Mouse (Mus musculus): ENCODE results near the gene Stoml1. TPM values are rescaled to one million over a fixed set of nuclear protein-coding genes. Genes with fewer than 3 reads are reported as not detected.

The Stoml1 gene
- 45.8 TPM for polyA plus RNA-seq (2021)

DNA sequence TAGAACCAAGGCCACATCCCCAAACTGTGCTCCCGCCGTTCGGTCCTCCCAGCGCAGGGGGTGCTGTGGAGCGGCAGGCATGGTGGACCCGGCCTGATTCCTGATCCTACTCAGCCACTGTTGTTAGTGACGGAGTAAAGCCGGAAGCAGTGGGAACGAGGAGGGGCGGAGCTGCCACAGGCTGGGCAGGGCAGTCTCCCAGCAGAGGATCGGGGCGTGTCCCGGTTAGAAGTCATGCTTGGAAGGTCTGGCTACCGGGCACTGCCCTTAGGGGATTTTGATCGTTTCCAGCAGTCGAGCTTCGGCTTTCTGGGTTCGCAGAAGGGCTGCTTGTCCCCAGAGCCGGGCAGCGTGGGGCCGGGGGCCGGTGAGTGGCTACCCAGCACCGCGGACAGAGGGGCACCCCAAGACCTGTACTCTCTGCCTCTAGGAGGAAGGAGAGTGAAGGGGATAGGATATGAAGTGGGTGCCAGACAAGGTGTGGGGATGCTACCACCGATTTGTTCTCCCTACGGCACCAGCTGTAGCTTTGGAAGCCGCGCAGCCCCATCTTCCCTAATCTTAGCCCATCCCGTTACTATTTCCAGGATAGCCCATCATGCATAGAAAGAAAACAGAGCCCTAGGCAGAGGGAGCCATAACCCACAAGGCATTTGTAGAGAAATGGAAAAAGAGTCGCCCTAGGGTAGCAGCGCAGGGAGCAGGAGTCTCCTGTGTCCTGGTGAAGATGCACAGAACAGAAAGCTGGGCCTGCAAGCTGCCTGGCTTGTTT is at the start of gene Stoml1:
Gene Stoml1 (plus strand): TSS at position 132 of the 772 bp plus-strand sequence.
- ATAC-seq (peak; percentile 90), DNase-seq (ENCODE audit: low read depth, low spot score) (peak; percentile 76)
- ChIA-PET POLR2A (interaction anchor here (0.9 to 1.1 kb wide), 4 partner anchors 9 to 63 kb away, joined by 3 read pairs; no protein-coding TSS in a partner anchor), CTCF (interaction anchor here (0.8 to 1.9 kb wide), 6 partner anchors 10 to 27 kb away, joined by 3 to 6 read pairs (median 4); no protein-coding TSS in a partner anchor)
- TF ChIP-seq CTCF (IDR thresholded peaks at IDR 0.05), result peak; percentile 98
- in situ Hi-C loops (cut with MboI; ENCODE audit: low pct_unique_long_range_greater_than_20kb), result no loop called here
- no peaks in the 10 kb centered on the region for H3K27me3 ChIP-seq

DNA sequence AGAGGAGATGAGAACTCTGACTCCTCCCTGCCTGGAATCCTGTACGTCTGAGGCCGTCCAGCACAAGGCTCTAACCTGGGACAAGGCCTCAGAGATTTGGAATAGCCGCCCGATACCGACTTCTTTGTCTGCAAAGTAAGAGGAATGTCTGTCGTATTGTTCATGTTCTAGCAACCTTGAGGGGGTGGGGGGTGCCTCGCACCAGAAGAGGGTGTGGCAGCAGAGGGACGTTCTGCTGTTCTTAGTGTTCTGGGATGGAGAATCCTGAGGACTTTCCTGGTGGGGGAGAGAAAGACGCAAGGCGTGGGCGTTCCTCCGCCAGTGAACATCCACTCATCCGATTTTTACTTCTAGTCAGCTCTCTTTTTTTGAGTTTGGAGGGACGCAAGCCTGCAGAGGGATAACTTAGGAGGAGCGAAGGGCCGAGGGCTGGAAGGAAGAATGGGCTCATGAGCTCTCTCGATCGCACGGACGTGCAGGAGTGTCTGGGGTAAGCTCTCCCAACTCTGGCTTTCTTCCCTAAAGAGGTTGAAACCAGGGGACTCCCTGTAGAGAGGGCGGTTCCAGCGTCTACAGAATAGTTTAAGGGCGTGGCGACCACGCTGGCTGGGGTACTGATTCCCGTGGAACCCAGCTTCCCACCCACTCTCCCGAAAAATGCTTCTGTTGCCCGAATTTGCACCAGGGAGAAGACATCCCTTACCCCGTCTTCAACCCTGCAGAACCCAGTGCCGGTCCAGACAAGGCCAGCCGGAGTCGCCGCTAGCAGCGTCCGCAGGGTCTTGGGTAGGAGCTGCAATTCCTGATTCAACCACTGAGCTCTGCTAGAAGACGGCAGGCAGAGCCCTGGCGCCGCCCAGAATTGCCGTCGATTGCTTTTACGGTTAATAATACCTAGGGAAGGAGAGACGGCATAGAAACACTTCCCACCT is 49.2 kb upstream of the Stoml1 start, which contains the start of the genes Islr and Islr2:
Gene Islr (minus strand): TSS at position 791 of the 932 bp plus-strand sequence.
Gene Islr2 (minus strand): TSS at position 804 of the 932 bp plus-strand sequence.
- CTCF ChIA-PET, result interaction anchor here (0.6 to 8.7 kb wide), 21 partner anchors 9 to 544 kb away, joined by 3 to 107 read pairs (median 3); no protein-coding TSS in a partner anchor
- no peak for TF ChIP-seq CTCF (IDR thresholded peaks at IDR 0.05)
- H3K27me3 ChIP-seq, result no peaks in the 10 kb centered on the region
- DNase-seq (ENCODE audit: low read depth, low spot score), result no peak
- POLR2A ChIA-PET, result interaction anchor here (0.8 kb wide), 1 partner anchor 140 kb away, joined by 3 read pairs; no protein-coding TSS in a partner anchor
- ATAC-seq, result no peak
- in situ Hi-C loops (cut with MboI; ENCODE audit: low pct_unique_long_range_greater_than_20kb), result loop anchor here (5.0 kb wide), 1 partner anchor 151 kb away; no protein-coding TSS in a partner anchor

DNA sequence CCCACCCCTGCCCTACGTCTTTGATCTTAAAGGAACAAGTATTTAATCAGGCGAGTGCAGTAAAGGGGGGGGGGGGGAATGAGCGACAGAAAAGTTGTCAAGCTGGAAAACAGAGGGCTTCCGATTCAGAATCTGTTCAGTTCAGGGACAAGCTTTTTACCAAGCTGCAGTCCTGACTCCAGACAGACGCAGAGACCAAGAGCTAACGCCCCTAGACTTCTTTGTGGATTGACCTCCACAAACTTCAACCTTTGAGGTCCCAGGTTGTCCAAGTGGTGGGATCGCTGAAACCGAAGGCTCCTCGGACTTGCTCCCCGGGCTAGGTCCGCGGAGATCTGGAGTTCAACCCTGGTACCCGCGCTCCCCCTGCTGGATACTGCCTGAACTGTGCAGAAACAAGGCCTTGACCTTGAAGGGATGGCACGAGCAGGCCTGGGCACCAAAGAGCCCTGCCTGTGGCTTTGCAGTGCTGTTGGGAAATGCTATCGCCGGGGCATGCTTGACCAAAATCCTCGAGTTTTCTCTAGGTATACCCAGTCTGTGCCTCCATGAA is 48.4 kb upstream of the Stoml1 start:
- in situ Hi-C loops (cut with MboI; ENCODE audit: low pct_unique_long_range_greater_than_20kb), result loop anchor here (5.0 kb wide), 1 partner anchor 152 kb away; no protein-coding TSS in a partner anchor
- ChIA-PET POLR2A (interaction anchor here (0.8 kb wide), 1 partner anchor 141 kb away, joined by 3 read pairs; no protein-coding TSS in a partner anchor), CTCF (interaction anchor here (0.6 to 8.7 kb wide), 21 partner anchors 10 to 544 kb away, joined by 3 to 107 read pairs (median 3); no protein-coding TSS in a partner anchor)
- H3K27me3 ChIP-seq, result no peaks in the 10 kb centered on the region
- ATAC-seq, result peak; percentile 53
- peak; percentile 41 for DNase-seq (ENCODE audit: low read depth, low spot score)
- TF ChIP-seq CTCF (IDR thresholded peaks at IDR 0.05), result no peak

DNA sequence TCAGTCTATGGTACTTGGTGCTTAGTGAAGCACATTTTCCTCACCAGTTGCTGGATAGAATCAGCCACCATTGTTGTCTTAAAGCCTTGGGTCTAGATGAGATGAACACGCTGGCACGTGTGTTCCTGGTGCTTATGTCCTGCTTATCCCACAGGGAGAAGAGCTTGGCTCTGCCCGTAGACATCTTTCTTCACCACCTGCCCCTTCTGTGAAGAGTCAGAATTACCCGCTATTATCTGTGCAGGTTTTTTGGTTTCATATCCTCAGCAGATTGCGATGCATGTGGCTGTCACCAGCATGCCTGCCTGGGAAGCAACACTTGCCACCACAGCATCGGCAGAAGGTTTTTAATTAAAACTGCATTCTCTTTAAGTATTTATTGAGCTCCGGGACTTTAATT is 47.0 kb upstream of the Stoml1 start:
- POLR2A ChIA-PET, result no interaction called here
- no peak for TF ChIP-seq CTCF (IDR thresholded peaks at IDR 0.05)
- in situ Hi-C loops (cut with MboI; ENCODE audit: low pct_unique_long_range_greater_than_20kb), result no loop called here
- no peaks in the 10 kb centered on the region for H3K27me3 ChIP-seq
- DNase-seq (ENCODE audit: low read depth, low spot score), result no peak
- CTCF ChIA-PET, result interaction anchor here (1.5 to 8.7 kb wide), 4 partner anchors 9 to 167 kb away, joined by 3 to 107 read pairs (median 13); no protein-coding TSS in a partner anchor
- ATAC-seq, result no peak

DNA sequence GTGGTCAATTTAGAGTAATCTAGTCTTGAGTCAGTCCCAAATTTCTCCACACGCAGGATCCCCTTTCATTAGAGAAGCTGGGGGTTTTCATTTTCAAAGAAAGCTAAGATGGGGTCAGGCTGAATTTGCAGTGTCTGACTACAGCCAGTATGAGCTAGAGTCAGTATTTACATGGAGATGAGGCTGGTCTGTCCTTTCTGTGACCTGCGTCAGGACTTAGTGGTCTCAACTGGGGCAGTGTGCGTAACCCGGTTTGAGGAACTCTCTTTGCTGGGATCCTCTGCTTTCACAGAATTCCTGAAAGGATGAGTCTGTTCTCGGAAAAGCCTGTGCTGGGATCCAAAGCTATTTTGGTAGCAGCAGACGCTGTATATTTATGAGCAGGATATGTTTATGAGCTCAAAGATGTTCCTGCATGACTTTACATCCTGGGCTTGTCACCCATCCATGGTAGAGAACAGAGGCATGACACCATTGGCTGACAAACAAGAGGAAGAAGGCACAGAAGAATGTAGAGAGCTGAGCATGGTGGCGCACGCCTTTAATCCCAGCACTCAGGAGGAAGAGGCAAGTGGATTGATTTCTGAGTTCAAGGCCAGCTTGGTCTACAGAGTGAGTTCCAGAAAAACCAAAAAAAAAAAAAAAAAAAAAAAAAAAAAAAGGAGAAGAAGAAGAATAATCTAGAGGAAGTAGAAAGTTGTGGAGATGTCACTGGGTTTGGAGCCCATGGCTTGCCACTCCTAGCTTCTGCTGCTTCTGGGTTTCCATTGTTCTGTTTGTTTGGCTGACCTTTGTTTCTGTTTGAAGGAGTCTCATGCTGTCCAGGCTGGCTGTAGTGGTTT is 43.3 kb upstream of the Stoml1 start:
- no peak for DNase-seq (ENCODE audit: low read depth, low spot score)
- ChIA-PET CTCF (interaction anchor here (1.3 to 8.7 kb wide), 6 partner anchors 38 to 171 kb away, joined by 3 to 107 read pairs (median 6); no protein-coding TSS in a partner anchor), POLR2A (interaction anchor here (0.6 kb wide), 1 partner anchor 145 kb away, joined by 3 read pairs; no protein-coding TSS in a partner anchor)
- H3K27me3 ChIP-seq, result no peaks in the 10 kb centered on the region
- ATAC-seq, result no peak
- in situ Hi-C loops (cut with MboI; ENCODE audit: low pct_unique_long_range_greater_than_20kb), result loop anchor here (10.0 kb wide), 1 partner anchor 275 kb away; no protein-coding TSS in a partner anchor
- no peak for TF ChIP-seq CTCF (IDR thresholded peaks at IDR 0.05)

DNA sequence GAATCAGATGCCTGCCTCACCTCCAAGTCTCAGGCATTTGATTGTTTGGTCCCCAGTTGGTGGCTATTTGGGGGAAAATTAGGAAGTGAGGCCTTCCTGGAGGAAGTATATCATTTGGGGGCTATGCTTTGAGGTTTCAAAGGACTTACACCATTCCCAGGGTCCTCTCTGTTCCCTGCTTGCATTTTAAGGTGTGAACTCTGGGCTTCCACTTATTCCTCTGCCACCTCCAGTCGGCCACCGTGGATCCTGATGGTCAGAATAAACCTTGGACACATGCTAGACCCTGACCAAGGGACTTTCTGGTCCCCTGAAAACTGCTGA is 42.7 kb upstream of the Stoml1 start:
- ChIA-PET POLR2A (interaction anchor here (0.6 to 0.7 kb wide), 2 partner anchors 146 to 372 kb away, joined by 3 to 4 read pairs; no protein-coding TSS in a partner anchor), CTCF (interaction anchor here (1.3 to 8.7 kb wide), 6 partner anchors 37 to 171 kb away, joined by 3 to 107 read pairs (median 6); no protein-coding TSS in a partner anchor)
- no peak for DNase-seq (ENCODE audit: low read depth, low spot score)
- in situ Hi-C loops (cut with MboI; ENCODE audit: low pct_unique_long_range_greater_than_20kb), result loop anchor here (10.0 kb wide), 1 partner anchor 275 kb away; no protein-coding TSS in a partner anchor
- no peak for TF ChIP-seq CTCF (IDR thresholded peaks at IDR 0.05)
- ATAC-seq, result no peak
- H3K27me3 ChIP-seq, result no peaks in the 10 kb centered on the region

DNA sequence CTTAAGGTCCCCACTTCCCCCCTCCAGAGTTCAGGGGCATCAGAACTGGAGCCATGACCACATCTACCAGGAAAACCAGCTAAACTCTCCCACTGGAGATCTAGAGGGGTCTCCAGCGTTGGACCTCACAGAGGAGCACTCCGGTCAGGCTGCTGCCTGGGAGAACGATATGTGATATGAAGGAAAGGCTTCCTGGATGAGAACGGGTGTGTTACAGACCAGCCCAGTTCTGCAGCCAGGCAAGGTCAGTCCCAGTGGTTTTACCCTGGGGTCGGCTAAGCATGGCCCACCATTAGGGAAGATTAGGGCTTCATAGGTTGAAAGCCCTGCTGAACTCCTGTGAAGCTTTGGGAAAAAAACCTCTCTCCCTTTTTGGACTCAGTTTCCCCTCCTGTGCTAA is 39.6 kb upstream of the Stoml1 start:
- ChIA-PET POLR2A (interaction anchor here (0.6 to 3.9 kb wide), 3 partner anchors 161 to 241 kb away, joined by 3 to 17 read pairs (median 4); no protein-coding TSS in a partner anchor), CTCF (interaction anchor here (0.9 to 6.1 kb wide), 6 partner anchors 8 to 177 kb away, joined by 3 to 29 read pairs (median 5); partner anchors contain the start of genes Islr and Islr2)
- ATAC-seq (no peak), DNase-seq (ENCODE audit: low read depth, low spot score) (no peak)
- no peak for TF ChIP-seq CTCF (IDR thresholded peaks at IDR 0.05)
- in situ Hi-C loops (cut with MboI; ENCODE audit: low pct_unique_long_range_greater_than_20kb), result loop anchor here (10.0 kb wide), 1 partner anchor 279 kb away; no protein-coding TSS in a partner anchor
- no peaks in the 10 kb centered on the region for H3K27me3 ChIP-seq

DNA sequence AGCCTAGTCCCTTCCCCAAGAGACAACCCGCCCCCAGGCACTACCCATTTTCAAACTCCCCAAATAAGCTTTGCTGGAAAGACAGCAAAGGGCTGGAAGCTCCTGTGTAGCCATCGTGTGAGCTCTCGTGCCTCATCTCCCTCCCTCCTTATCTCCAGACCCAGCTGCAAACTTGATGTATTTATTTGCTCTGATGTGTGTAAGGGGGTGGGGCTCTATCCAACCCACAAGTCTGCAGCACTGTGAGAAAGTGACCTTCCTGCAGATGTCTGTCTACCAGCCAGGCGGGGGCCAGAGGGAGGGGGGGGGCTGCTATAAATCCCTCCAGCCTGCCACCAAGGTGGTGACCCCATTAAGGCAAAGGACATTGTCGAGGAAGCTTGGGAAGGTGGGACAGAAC is 39.1 kb upstream of the Stoml1 start:
- in situ Hi-C loops (cut with MboI; ENCODE audit: low pct_unique_long_range_greater_than_20kb), result loop anchor here (10.0 kb wide), 1 partner anchor 279 kb away; no protein-coding TSS in a partner anchor
- H3K27me3 ChIP-seq, result no peaks in the 10 kb centered on the region
- ChIA-PET POLR2A (interaction anchor here (0.6 to 3.9 kb wide), 4 partner anchors 162 to 241 kb away, joined by 3 to 17 read pairs (median 4); no protein-coding TSS in a partner anchor), CTCF (interaction anchor here (0.9 to 6.1 kb wide), 9 partner anchors 9 to 185 kb away, joined by 3 to 29 read pairs (median 4); partner anchors contain the start of genes Islr and Islr2)
- ATAC-seq (no peak), DNase-seq (ENCODE audit: low read depth, low spot score) (no peak)
- no peak for TF ChIP-seq CTCF (IDR thresholded peaks at IDR 0.05)
